Mouse (Mus musculus) G1E-ER4 (cell line): Measurements from ENCODE around the gene Tanc2. TPM values are rescaled to one million over a fixed set of nuclear protein-coding genes. Genes with fewer than 3 reads are reported as not detected.

Experiments
- GATA1 ChIP-seq: IDR thresholded peaks from one replicate; pipeline ENCODE4 v1.8.0; 2012; ENCODE audit warnings: low read length, inconsistent platforms
- polyA plus RNA-seq: library from polyadenylated mRNA; stranded (reverse); fragments of >175 nt; gene quantifications from 2 replicates; pipeline ENCODE4 v1.2.3, GENCODE M21; 2012

Gene Tanc2
- polyA plus RNA-seq, 1 experiment: not detected

- no peak for TF ChIP-seq GATA1
These were observed 337.6 kb downstream of the Tanc2 start for GRCm38 (mm10) chr11:105927065-105928030.

- no peak for TF ChIP-seq GATA1
These were observed 338.4 kb downstream of the Tanc2 start for GRCm38 (mm10) chr11:105928171-105928570.

GRCm38 (mm10) chr11:105931380-105931779 is 341.6 kb downstream of the Tanc2 start:
- no peak for TF ChIP-seq GATA1

GRCm38 (mm10) chr11:105933746-105934145 is 344.0 kb downstream of the Tanc2 start:
- TF ChIP-seq GATA1: no peak

GRCm38 (mm10) chr11:105934303-105934711 is 344.5 kb downstream of the Tanc2 start:
- TF ChIP-seq GATA1: no peak

- TF ChIP-seq GATA1: no peak
These were observed 345.0 kb downstream of the Tanc2 start for GRCm38 (mm10) chr11:105934816-105935215.

GRCm38 (mm10) chr11:105935496-105935895 is 345.7 kb downstream of the Tanc2 start:
- no peak for TF ChIP-seq GATA1

GRCm38 (mm10) chr11:105936200-105936599 is 346.4 kb downstream of the Tanc2 start:
- TF ChIP-seq GATA1: no peak

GRCm38 (mm10) chr11:105936974-105937373 is 347.2 kb downstream of the Tanc2 start:
- TF ChIP-seq GATA1: no peak

- no peak for TF ChIP-seq GATA1
These were observed 349.0 kb downstream of the Tanc2 start for GRCm38 (mm10) chr11:105938771-105939170.

GRCm38 (mm10) chr11:105941973-105942372 is 352.2 kb downstream of the Tanc2 start:
- TF ChIP-seq GATA1: no peak

- no peak for TF ChIP-seq GATA1
These were observed 353.6 kb downstream of the Tanc2 start for GRCm38 (mm10) chr11:105943133-105944102.

GRCm38 (mm10) chr11:105944126-105944621 is 354.4 kb downstream of the Tanc2 start:
- TF ChIP-seq GATA1: no peak

- TF ChIP-seq GATA1: no peak
These were observed 355.2 kb downstream of the Tanc2 start for GRCm38 (mm10) chr11:105944770-105945672.
